Mouse (Mus musculus) hindbrain, postnatal 0 days (tissue): ENCODE measurements around the gene Ciao2b. TPM values are rescaled to one million over a fixed set of nuclear protein-coding genes. Genes with fewer than 3 reads are reported as not detected.

ENCODE experiments used
- ATAC-seq: fragments of 200-750 bp; cut with Nextera tagmentation; 2 replicates; pipeline ENCODE4 v1.8.0; 2017; ENCODE audit warnings: mild to moderate bottlenecking, moderate TSS enrichment, moderate library complexity
- DNase-seq: peaks from one replicate; pipeline ENCODE4 v3.0.0-alpha.2; 2015; ENCODE audit warnings: low spot score
- H3K27ac ChIP-seq: fragments of 300-500 bp; sonication (generic); 2 replicates; pipeline ENCODE4 v1.5.1; 2014; ENCODE audit warnings: mild to moderate bottlenecking
- H3K27me3 ChIP-seq: fragments of 300-500 bp; sonication (generic); 2 replicates; pipeline ENCODE4 v1.6.1; 2014; ENCODE audit warnings: low read length, mixed read lengths; ENCODE audit not compliant: insufficient read depth
- H3K36me3 ChIP-seq: fragments of 300-500 bp; sonication (generic); 2 replicates; pipeline ENCODE4 v1.6.1; 2014; ENCODE audit warnings: low read length, mixed read lengths; ENCODE audit not compliant: insufficient read depth
- H3K4me1 ChIP-seq: fragments of 300-500 bp; sonication (generic); 2 replicates; pipeline ENCODE4 v1.6.1; 2014; ENCODE audit warnings: antibody characterized with exemption, low read length, mixed read lengths; ENCODE audit not compliant: insufficient read depth
- H3K4me2 ChIP-seq: fragments of 300-500 bp; sonication (generic); 2 replicates; pipeline ENCODE4 v1.6.1; 2014; ENCODE audit warnings: low read depth, mild to moderate bottlenecking, low read length, moderate library complexity, mixed read lengths
- H3K4me3 ChIP-seq: fragments of 300-500 bp; sonication (generic); 2 replicates; pipeline ENCODE4 v1.5.1; 2014; ENCODE audit warnings: low read length
- H3K9ac ChIP-seq: fragments of 300-500 bp; sonication (generic); replicated peaks from 2 replicates; pipeline ENCODE4 v1.6.1; 2014; ENCODE audit warnings: mild to moderate bottlenecking, low read length, moderate library complexity, mixed read lengths
- H3K9me3 ChIP-seq: fragments of 300-500 bp; sonication (generic); 2 replicates; pipeline ENCODE4 v1.6.1; 2016; ENCODE audit warnings: low read length, mixed read lengths
- CTCF ChIP-seq: IDR thresholded peaks from 2 replicates; pipeline ENCODE4 v1.5.1; 2016; ENCODE audit warnings: antibody characterized with exemption, control low read depth, low read depth
- WGBS: fragments of 180-500 bp; shearing (Covaris S2); extraction: QIAGEN DNeasy Blood & Tissue Kit; methylation state at CpG from one replicate; pipeline ENCODE4 v1.1.7; 2014; 5-methylcytosine and 5-hydroxymethylcytosine counted together
- polyA plus RNA-seq: library from polyadenylated mRNA; unstranded; fragments of >200 nt; fragmentation: Nextera tagmentation; extraction: Ambion mirVana; gene quantifications from 2 replicates; pipeline ENCODE4 v1.2.1, GENCODE M21; 2015
- total RNA-seq: library from RNA; depleted of rRNA; stranded (reverse); fragments of >200 nt; gene quantifications from 2 replicates; pipeline ENCODE4 v1.2.3, GENCODE M21; 2014

The Ciao2b gene
- total and polyA plus RNA-seq, 2 experiments from 2014 or later = 73.6 to 104 TPM

- Histone ChIP-seq H3K4me3 (no peak within 1 kb of the TSS), H3K27ac (no peak within 1 kb of the TSS), H3K27me3 (no peaks in the 10 kb centered on the region), H3K9ac (no peak within 1 kb of the TSS), H3K9me3 (no peaks in the 10 kb centered on the region), H3K36me3 (no peaks in the 10 kb centered on the region), H3K4me2 (no peak within 1 kb of the TSS), H3K4me1 (no peaks in the 10 kb centered on the region)
- TF ChIP-seq CTCF = no peak
- WGBS = 75% methylated on average over 6 of the region's 6 CpGs
- ATAC-seq (no peak), DNase-seq (no peak)
These were observed 17.6 kb downstream of the Ciao2b start, which contains the start of gene Cdh16 for GRCm38 (mm10) chr8:104624161-104624560. Cdh16 (minus strand) TSS chr8:104624396.

- TF ChIP-seq CTCF = no peak
- Histone ChIP-seq H3K4me2 (no peak overlapping the region), H3K36me3 (no peaks in the 10 kb centered on the region), H3K4me1 (no peaks in the 10 kb centered on the region), H3K4me3 (no peak overlapping the region), H3K9me3 (no peaks in the 10 kb centered on the region), H3K27ac (no peak overlapping the region), H3K27me3 (no peaks in the 10 kb centered on the region), H3K9ac (no peak overlapping the region)
- 78% methylated on average over 5 of the region's 5 CpGs for WGBS
- no peak for ATAC-seq
- DNase-seq = no peak
These were observed 21.0 kb downstream of the Ciao2b start for GRCm38 (mm10) chr8:104620765-104621164.

- 79% methylated on average over 4 of the region's 4 CpGs for WGBS
- DNase-seq = no peak
- Histone ChIP-seq H3K27ac (no peak overlapping the region), H3K4me2 (no peak overlapping the region), H3K36me3 (no peaks in the 10 kb centered on the region), H3K4me1 (no peaks in the 10 kb centered on the region), H3K27me3 (no peaks in the 10 kb centered on the region), H3K9me3 (no peaks in the 10 kb centered on the region), H3K9ac (no peak overlapping the region), H3K4me3 (no peak overlapping the region)
- no peak for ATAC-seq
- TF ChIP-seq CTCF = no peak
These were observed 28.6 kb downstream of the Ciao2b start for GRCm38 (mm10) chr8:104613119-104613518.

GRCm38 (mm10) chr8:104611613-104612012 lies 30.2 kb downstream of the Ciao2b start:
- no peak for ATAC-seq
- no peak for TF ChIP-seq CTCF
- Histone ChIP-seq H3K36me3 (no peaks in the 10 kb centered on the region), H3K4me3 (no peak overlapping the region), H3K27ac (no peak overlapping the region), H3K9ac (no peak overlapping the region), H3K27me3 (no peaks in the 10 kb centered on the region), H3K4me2 (no peak overlapping the region), H3K4me1 (no peaks in the 10 kb centered on the region), H3K9me3 (no peaks in the 10 kb centered on the region)
- 71% methylated on average over 4 of the region's 4 CpGs for WGBS
- DNase-seq = no peak

GRCm38 (mm10) chr8:104610185-104610766 lies 31.5 kb downstream of the Ciao2b start:
- H3K27me3 ChIP-seq = no peaks in the 10 kb centered on the region
- H3K4me1 ChIP-seq = no peaks in the 10 kb centered on the region
- H3K4me2 ChIP-seq = no peak overlapping the region
- H3K9ac ChIP-seq = no peak overlapping the region
- H3K4me3 ChIP-seq = no peak overlapping the region
- whole genome bisulfite sequencing = 75% methylated on average over 12 of the region's 12 CpGs
- no peaks in the 10 kb centered on the region for H3K9me3 ChIP-seq
- TF ChIP-seq CTCF = no peak
- H3K36me3 ChIP-seq = no peaks in the 10 kb centered on the region
- no peak for DNase-seq
- no peak for ATAC-seq
- no peak overlapping the region for H3K27ac ChIP-seq

- H3K27ac ChIP-seq = no peak overlapping the region
- H3K9me3 ChIP-seq = no peaks in the 10 kb centered on the region
- H3K36me3 ChIP-seq = no peaks in the 10 kb centered on the region
- no peaks in the 10 kb centered on the region for H3K27me3 ChIP-seq
- WGBS = 72% methylated on average over 8 of the region's 8 CpGs
- H3K4me1 ChIP-seq = no peaks in the 10 kb centered on the region
- no peak overlapping the region for H3K4me2 ChIP-seq
- no peak overlapping the region for H3K4me3 ChIP-seq
- no peak overlapping the region for H3K9ac ChIP-seq
- no peak for TF ChIP-seq CTCF
- ATAC-seq (no peak), DNase-seq (no peak)
These were observed 32.5 kb downstream of the Ciao2b start for GRCm38 (mm10) chr8:104609222-104609621.

- no peak overlapping the region for H3K9ac ChIP-seq
- no peaks in the 10 kb centered on the region for H3K36me3 ChIP-seq
- DNase-seq (no peak), ATAC-seq (no peak)
- 86% methylated on average over 2 of the region's 2 CpGs for WGBS
- TF ChIP-seq CTCF = no peak
- no peak overlapping the region for H3K4me3 ChIP-seq
- no peak overlapping the region for H3K27ac ChIP-seq
- H3K4me1 ChIP-seq = no peaks in the 10 kb centered on the region
- H3K27me3 ChIP-seq = no peaks in the 10 kb centered on the region
- H3K9me3 ChIP-seq = no peaks in the 10 kb centered on the region
- no peak overlapping the region for H3K4me2 ChIP-seq
These were observed 33.8 kb downstream of the Ciao2b start for GRCm38 (mm10) chr8:104607944-104608343.
